Mouse (Mus musculus) midbrain, embryonic 12.5 days (tissue): ENCODE data around the gene Rab6b. TPM values are rescaled to one million over a fixed set of nuclear protein-coding genes. Genes with fewer than 3 reads are reported as not detected.
A peak's percentile ranks its signal among the peaks of the same experiment; 100 is the strongest.

Source experiments
- ATAC-seq: fragments of 200-750 bp; cut with Nextera tagmentation; 2 replicates; pipeline ENCODE4 v1.8.0; 2017; ENCODE audit warnings: low read depth, moderate TSS enrichment, moderate library complexity; ENCODE audit not compliant: low FRiP score
- H3K27ac ChIP-seq: fragments of 300-500 bp; sonication (generic); replicated peaks from 2 replicates; pipeline ENCODE4 v1.5.1; 2016; ENCODE audit warnings: mild to moderate bottlenecking
- H3K27me3 ChIP-seq: fragments of 300-500 bp; sonication (generic); 2 replicates; pipeline ENCODE4 v1.6.1; 2016; ENCODE audit warnings: mild to moderate bottlenecking
- H3K36me3 ChIP-seq: fragments of 300-500 bp; sonication (generic); 2 replicates; pipeline ENCODE4 v1.6.1; 2016
- H3K4me1 ChIP-seq: fragments of 300-500 bp; sonication (generic); 2 replicates; pipeline ENCODE4 v1.6.1; 2016
- H3K4me2 ChIP-seq: fragments of 300-500 bp; sonication (generic); replicated peaks from 2 replicates; pipeline ENCODE4 v1.6.1; 2016; ENCODE audit warnings: mild to moderate bottlenecking, moderate library complexity
- H3K4me3 ChIP-seq: fragments of 300-500 bp; sonication (generic); 2 replicates; pipeline ENCODE4 v1.5.1; 2016; ENCODE audit warnings: mild to moderate bottlenecking
- H3K9ac ChIP-seq: fragments of 300-500 bp; sonication (generic); replicated peaks from 2 replicates; pipeline ENCODE4 v1.6.1; 2016; ENCODE audit warnings: mild to moderate bottlenecking, moderate library complexity
- H3K9me3 ChIP-seq: fragments of 300-500 bp; sonication (generic); 2 replicates; pipeline ENCODE4 v1.6.1; 2016; ENCODE audit warnings: mild to moderate bottlenecking
- WGBS: fragments of 180-500 bp; shearing (Covaris S2); methylation state at CpG from one replicate; pipeline ENCODE4 v1.1.7; 2016; 5-methylcytosine and 5-hydroxymethylcytosine counted together
- polyA plus RNA-seq: library from polyadenylated mRNA; unstranded; fragments of >200 nt; fragmentation: Nextera tagmentation; extraction: Ambion mirVana; gene quantifications from 2 replicates; pipeline ENCODE4 v1.2.1, GENCODE M21; 2016

Gene Rab6b
- polyA plus RNA-seq, 1 experiment from 2014 or later = 38.2 TPM

GRCm38 (mm10) chr9:103213631-103214030 lies 102.0 kb downstream of the Rab6b start:
- Histone ChIP-seq H3K9ac (no peak overlapping the region), H3K27ac (no peak overlapping the region), H3K4me2 (no peak overlapping the region), H3K27me3 (no peaks in the 10 kb centered on the region), H3K4me3 (no peak overlapping the region), H3K36me3 (no peaks in the 10 kb centered on the region), H3K9me3 (no peaks in the 10 kb centered on the region), H3K4me1 (0 out of 2 replicates have a peak, but pooled peaks cover 2% of the 10 kb centered on the region)
- 64% methylated on average over 2 of the region's 2 CpGs for WGBS
- no peak for ATAC-seq

- no peaks in the 10 kb centered on the region for H3K27me3 ChIP-seq
- H3K9ac ChIP-seq = no peak overlapping the region
- no peak for ATAC-seq
- H3K27ac ChIP-seq = no peak overlapping the region
- no peaks in the 10 kb centered on the region for H3K9me3 ChIP-seq
- H3K4me3 ChIP-seq = no peak overlapping the region
- no peaks in the 10 kb centered on the region for H3K36me3 ChIP-seq
- H3K4me1 ChIP-seq = no peaks in the 10 kb centered on the region
- WGBS = 86% methylated on average over 6 of the region's 6 CpGs
- no peak overlapping the region for H3K4me2 ChIP-seq
These were observed 102.7 kb downstream of the Rab6b start for GRCm38 (mm10) chr9:103214281-103214680.

- Histone ChIP-seq H3K4me2 (no peak overlapping the region), H3K4me1 (no peaks in the 10 kb centered on the region), H3K9me3 (no peaks in the 10 kb centered on the region), H3K36me3 (no peaks in the 10 kb centered on the region), H3K27ac (no peak overlapping the region), H3K27me3 (no peaks in the 10 kb centered on the region), H3K4me3 (no peak overlapping the region), H3K9ac (no peak overlapping the region)
- no peak for ATAC-seq
- 96% methylated on average over 7 of the region's 7 CpGs for WGBS
These were observed 113.1 kb downstream of the Rab6b start for GRCm38 (mm10) chr9:103224721-103225120.

GRCm38 (mm10) chr9:103225464-103225863 lies 113.9 kb downstream of the Rab6b start:
- no peak for ATAC-seq
- H3K4me3 ChIP-seq = no peak overlapping the region
- WGBS = 69% methylated on average over 3 of the region's 3 CpGs

GRCm38 (mm10) chr9:103226806-103227205 lies 115.2 kb downstream of the Rab6b start:
- Histone ChIP-seq H3K4me3 (no peak overlapping the region), H3K36me3 (no peaks in the 10 kb centered on the region), H3K9ac (no peak overlapping the region), H3K4me2 (no peak overlapping the region), H3K4me1 (peaks cover 6% of the 10 kb centered on the region), H3K27ac (no peak overlapping the region), H3K27me3 (no peaks in the 10 kb centered on the region), H3K9me3 (no peaks in the 10 kb centered on the region)
- ATAC-seq = no peak
- 94% methylated on average over 15 of the region's 15 CpGs for WGBS

More at GRCm38 (mm10) chr9:103225464-103225863, 113.9 kb downstream of the Rab6b start:
- Histone ChIP-seq H3K9ac (no peak overlapping the region), H3K36me3 (no peaks in the 10 kb centered on the region), H3K9me3 (no peaks in the 10 kb centered on the region), H3K4me1 (peaks cover 6% of the 10 kb centered on the region), H3K27me3 (no peaks in the 10 kb centered on the region), H3K4me2 (no peak overlapping the region), H3K27ac (no peak overlapping the region)

GRCm38 (mm10) chr9:103227760-103228159 lies 116.2 kb downstream of the Rab6b start:
- no peak for ATAC-seq
- 93% methylated on average over 16 of the region's 16 CpGs for WGBS

GRCm38 (mm10) chr9:103228370-103229003 lies 116.9 kb downstream of the Rab6b start:
- 89% methylated on average over 13 of the region's 13 CpGs for WGBS
- H3K4me2 ChIP-seq = no peak overlapping the region
- ATAC-seq = no peak
- no peak overlapping the region for H3K27ac ChIP-seq
- H3K36me3 ChIP-seq = no peaks in the 10 kb centered on the region
- no peaks in the 10 kb centered on the region for H3K27me3 ChIP-seq
- H3K9me3 ChIP-seq = no peaks in the 10 kb centered on the region
- H3K9ac ChIP-seq = no peak overlapping the region
- peaks cover 6% of the 10 kb centered on the region for H3K4me1 ChIP-seq
- H3K4me3 ChIP-seq = no peak overlapping the region

More at GRCm38 (mm10) chr9:103227760-103228159, 116.2 kb downstream of the Rab6b start:
- Histone ChIP-seq H3K9ac (no peak overlapping the region), H3K4me3 (no peak overlapping the region), H3K9me3 (no peaks in the 10 kb centered on the region), H3K36me3 (no peaks in the 10 kb centered on the region), H3K27ac (no peak overlapping the region), H3K4me2 (no peak overlapping the region), H3K27me3 (no peaks in the 10 kb centered on the region), H3K4me1 (peaks cover 6% of the 10 kb centered on the region)

GRCm38 (mm10) chr9:103229037-103229867 lies 117.7 kb downstream of the Rab6b start:
- Histone ChIP-seq H3K27me3 (no peaks in the 10 kb centered on the region), H3K36me3 (no peaks in the 10 kb centered on the region), H3K4me2 (no peak overlapping the region), H3K9me3 (no peaks in the 10 kb centered on the region), H3K9ac (no peak overlapping the region), H3K4me1 (peaks cover 6% of the 10 kb centered on the region), H3K4me3 (no peak overlapping the region), H3K27ac (no peak overlapping the region)
- ATAC-seq = no peak
- WGBS = 90% methylated on average over 15 of the region's 15 CpGs

GRCm38 (mm10) chr9:103230151-103230951 lies 118.8 kb downstream of the Rab6b start, which contains the start of the genes Gm20425 and Trf:
TSS of gene Gm20425 (minus strand) at chr9:103230307.
TSS of gene Trf (minus strand) at chr9:103230444.
- ATAC-seq = 0 out of 2 replicates have a peak, but pooled peaks have one; percentile 19
- no peak within 1 kb of the TSS for H3K4me3 ChIP-seq
- peak within 1 kb of the TSS; percentile 26 for H3K4me2 ChIP-seq
- H3K9ac ChIP-seq = 0 out of 2 replicates have a peak within 1 kb of the TSS, but pooled peaks have one; percentile 11
- H3K36me3 ChIP-seq = no peaks in the 10 kb centered on the region
- 61% methylated on average over 27 of the region's 29 CpGs for WGBS
- H3K4me1 ChIP-seq = peaks cover 10% of the 10 kb centered on the region
- H3K27ac ChIP-seq = no peak within 1 kb of the TSS
- no peaks in the 10 kb centered on the region for H3K9me3 ChIP-seq
- no peaks in the 10 kb centered on the region for H3K27me3 ChIP-seq

GRCm38 (mm10) chr9:103232232-103233005 lies 120.8 kb downstream of the Rab6b start:
- H3K27me3 ChIP-seq = no peaks in the 10 kb centered on the region
- H3K4me3 ChIP-seq = no peak overlapping the region
- 84% methylated on average over 7 of the region's 7 CpGs for WGBS
- no peak overlapping the region for H3K4me2 ChIP-seq
- no peak for ATAC-seq
- H3K9ac ChIP-seq = no peak overlapping the region
- no peak overlapping the region for H3K27ac ChIP-seq
- H3K36me3 ChIP-seq = no peaks in the 10 kb centered on the region
- H3K9me3 ChIP-seq = no peaks in the 10 kb centered on the region
- peaks cover 10% of the 10 kb centered on the region for H3K4me1 ChIP-seq

GRCm38 (mm10) chr9:103233006-103233395 lies 121.4 kb downstream of the Rab6b start:
- no peaks in the 10 kb centered on the region for H3K36me3 ChIP-seq
- H3K27me3 ChIP-seq = no peaks in the 10 kb centered on the region
- no peak overlapping the region for H3K4me3 ChIP-seq
- peaks cover 10% of the 10 kb centered on the region for H3K4me1 ChIP-seq
- H3K4me2 ChIP-seq = no peak overlapping the region
- H3K9ac ChIP-seq = no peak overlapping the region
- 71% methylated on average over 7 of the region's 7 CpGs for WGBS
- H3K27ac ChIP-seq = no peak overlapping the region
- no peaks in the 10 kb centered on the region for H3K9me3 ChIP-seq
- ATAC-seq = no peak
